Mouse (Mus musculus) hindlimb bud, embryonic 11.5 days (tissue): Measurements from ENCODE around the gene Galnt11.

Experiments used
- DNase-seq: peaks from one replicate; pipeline ENCODE4 v3.0.0-alpha.2; 2012; ENCODE audit warnings: low read depth, low spot score; ENCODE audit errors: extremely low spot score

Galnt11 gene

GRCm38 (mm10) chr5:25252825-25253544 lies 31.3 kb downstream of the Galnt11 start:
- no peak for DNase-seq

- no peak for DNase-seq
These were observed 32.8 kb downstream of the Galnt11 start for GRCm38 (mm10) chr5:25254491-25254890.

- DNase-seq, result no peak
These were observed 35.0 kb downstream of the Galnt11 start for GRCm38 (mm10) chr5:25256686-25257085.

- no peak for DNase-seq
These were observed 39.7 kb downstream of the Galnt11 start for GRCm38 (mm10) chr5:25261452-25261851.

GRCm38 (mm10) chr5:25262266-25262665 lies 40.6 kb downstream of the Galnt11 start:
- no peak for DNase-seq

GRCm38 (mm10) chr5:25268258-25268888 lies 46.7 kb downstream of the Galnt11 start:
- DNase-seq, result no peak

- DNase-seq, result no peak
These were observed 53.9 kb downstream of the Galnt11 start for GRCm38 (mm10) chr5:25275629-25276028.

- no peak for DNase-seq
These were observed 54.7 kb downstream of the Galnt11 start for GRCm38 (mm10) chr5:25276365-25276764.

- no peak for DNase-seq
These were observed 62.3 kb downstream of the Galnt11 start for GRCm38 (mm10) chr5:25283988-25284387.

GRCm38 (mm10) chr5:25296830-25297229 lies 75.1 kb downstream of the Galnt11 start:
- DNase-seq, result no peak

- no peak for DNase-seq
These were observed 88.5 kb downstream of the Galnt11 start for GRCm38 (mm10) chr5:25310226-25310625.

GRCm38 (mm10) chr5:25313881-25314280 lies 92.2 kb downstream of the Galnt11 start:
- DNase-seq, result no peak
